Mouse (Mus musculus): Measurements from ENCODE around the gene Ccdc38. TPM values are rescaled to one million over a fixed set of nuclear protein-coding genes. Genes with fewer than 3 reads are reported as not detected.

The Ccdc38 gene
- polyA plus RNA-seq, 1 experiment from 2014 or later, result 0.35 TPM

DNA sequence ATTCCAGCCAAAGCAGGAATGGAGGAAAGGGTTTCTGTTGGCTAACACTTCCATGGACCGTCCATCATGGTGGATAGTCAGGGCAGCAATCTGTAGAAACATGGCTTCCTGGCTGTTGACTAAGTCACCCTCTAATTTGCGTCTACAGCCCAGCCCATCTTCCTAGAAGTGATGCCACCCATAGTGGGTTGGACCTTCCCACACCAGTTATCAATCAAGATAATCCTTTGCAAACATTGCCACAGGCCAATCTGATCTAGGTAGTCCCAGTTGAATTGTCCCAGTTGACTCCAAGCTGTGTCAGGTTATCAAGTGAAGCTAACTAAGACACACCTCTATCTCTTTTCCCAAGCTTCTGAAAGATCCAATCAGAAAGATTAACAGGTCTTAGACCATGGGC lies 21.8 kb upstream of the Ccdc38 start:
- no peak for ATAC-seq (ENCODE audit: low FRiP score, low TSS enrichment)
- Histone ChIP-seq H3K9me3 (ENCODE audit: low read length) (no peaks in the 10 kb centered on the region), H3K9ac (replicated peaks; ENCODE audit: low read length) (no peak overlapping the region), H3K27me3 (ENCODE audit: insufficient read depth, low read length) (no peaks in the 10 kb centered on the region), H3K27ac (ENCODE audit: low read length) (no peak overlapping the region), H3K4me1 (ENCODE audit: insufficient read depth, low read length) (no peaks in the 10 kb centered on the region), H3K36me3 (ENCODE audit: insufficient read depth, low read length) (no peaks in the 10 kb centered on the region), H3K4me2 (replicated peaks; ENCODE audit: low read depth, low read length) (no peak overlapping the region), H3K4me3 (ENCODE audit: low read length) (no peak overlapping the region)
- 80% methylated on average over 2 of the region's 2 CpGs for WGBS

DNA sequence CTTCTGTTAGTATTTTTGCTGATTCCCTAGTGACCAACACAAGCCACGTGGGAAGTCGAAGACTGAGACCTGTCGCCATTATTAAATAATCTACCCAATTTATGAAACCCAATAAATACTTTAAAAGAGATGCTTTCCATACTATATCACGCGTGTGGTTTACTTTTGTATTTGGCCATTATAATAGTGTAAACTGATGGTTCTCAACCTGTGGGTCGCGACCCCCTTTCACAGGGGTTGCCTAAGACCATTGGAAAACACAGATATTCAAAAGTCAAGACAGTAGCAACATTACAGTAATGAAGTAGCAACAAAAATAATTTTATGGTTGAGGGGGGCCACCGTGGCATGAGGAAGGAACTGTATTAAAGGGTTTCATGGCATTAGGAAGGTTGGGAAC lies 21.3 kb upstream of the Ccdc38 start:
- no peak overlapping the region for H3K4me2 ChIP-seq (replicated peaks; ENCODE audit: low read depth, low read length)
- no peak overlapping the region for H3K27ac ChIP-seq (ENCODE audit: low read length)
- no peaks in the 10 kb centered on the region for H3K9me3 ChIP-seq (ENCODE audit: low read length)
- WGBS, result 93% methylated on average over 8 of the region's 8 CpGs
- no peaks in the 10 kb centered on the region for H3K36me3 ChIP-seq (ENCODE audit: insufficient read depth, low read length)
- H3K9ac ChIP-seq (replicated peaks; ENCODE audit: low read length), result no peak overlapping the region
- H3K4me1 ChIP-seq (ENCODE audit: insufficient read depth, low read length), result no peaks in the 10 kb centered on the region
- H3K27me3 ChIP-seq (ENCODE audit: insufficient read depth, low read length), result no peaks in the 10 kb centered on the region
- ATAC-seq (ENCODE audit: low FRiP score, low TSS enrichment), result no peak
- H3K4me3 ChIP-seq (ENCODE audit: low read length), result no peak overlapping the region

DNA sequence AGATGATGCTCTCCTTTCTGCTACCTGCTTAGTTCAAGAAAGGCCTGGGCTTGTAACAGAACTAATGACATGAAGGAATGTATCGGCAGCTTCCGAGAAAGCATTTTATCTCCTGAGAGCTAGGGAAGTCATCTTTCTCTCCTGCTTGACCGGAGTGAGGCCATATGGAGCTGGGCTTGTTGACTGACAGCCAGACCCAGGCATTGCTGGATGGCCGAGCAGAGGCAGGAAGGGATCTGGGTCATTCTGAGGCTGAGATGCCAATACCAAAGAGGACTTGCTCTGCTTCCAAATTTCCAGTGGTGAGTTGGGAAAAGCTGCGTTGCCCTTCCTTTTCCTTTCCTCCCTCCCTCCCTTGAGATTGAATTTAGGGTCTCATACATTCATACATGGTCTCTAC lies 20.7 kb upstream of the Ccdc38 start:
- no peaks in the 10 kb centered on the region for H3K27me3 ChIP-seq (ENCODE audit: insufficient read depth, low read length)
- H3K4me1 ChIP-seq (ENCODE audit: insufficient read depth, low read length), result no peaks in the 10 kb centered on the region
- WGBS, result 81% methylated on average over 5 of the region's 5 CpGs
- no peak overlapping the region for H3K9ac ChIP-seq (replicated peaks; ENCODE audit: low read length)
- no peak overlapping the region for H3K4me3 ChIP-seq (ENCODE audit: low read length)
- no peak overlapping the region for H3K27ac ChIP-seq (ENCODE audit: low read length)
- ATAC-seq (ENCODE audit: low FRiP score, low TSS enrichment), result no peak
- H3K36me3 ChIP-seq (ENCODE audit: insufficient read depth, low read length), result no peaks in the 10 kb centered on the region
- no peaks in the 10 kb centered on the region for H3K9me3 ChIP-seq (ENCODE audit: low read length)
- no peak overlapping the region for H3K4me2 ChIP-seq (replicated peaks; ENCODE audit: low read depth, low read length)

DNA sequence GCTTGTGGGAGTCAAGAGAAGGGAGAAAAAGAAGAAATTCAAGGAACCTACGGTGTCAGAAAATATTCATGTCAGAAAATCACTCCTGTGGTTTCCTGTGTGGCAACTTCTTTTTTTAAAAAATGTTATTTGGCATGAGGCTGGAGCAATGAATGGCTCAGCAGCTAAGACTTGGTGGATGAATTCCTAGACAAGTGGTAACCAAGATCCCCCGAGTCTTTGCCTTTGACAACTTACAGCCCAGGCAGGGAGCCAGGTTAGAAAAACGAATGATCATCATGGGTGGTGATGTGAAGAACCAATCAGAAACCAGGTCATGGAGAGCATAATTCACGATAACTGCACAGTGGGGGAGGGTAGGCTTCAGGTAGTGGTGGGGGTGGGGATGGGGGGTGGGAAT lies 19.4 kb upstream of the Ccdc38 start:
- Histone ChIP-seq H3K4me1 (ENCODE audit: insufficient read depth, low read length) (no peaks in the 10 kb centered on the region), H3K36me3 (ENCODE audit: insufficient read depth, low read length) (no peaks in the 10 kb centered on the region), H3K4me2 (replicated peaks; ENCODE audit: low read depth, low read length) (no peak overlapping the region), H3K9me3 (ENCODE audit: low read length) (no peaks in the 10 kb centered on the region), H3K27ac (ENCODE audit: low read length) (no peak overlapping the region), H3K9ac (replicated peaks; ENCODE audit: low read length) (no peak overlapping the region), H3K4me3 (ENCODE audit: low read length) (no peak overlapping the region), H3K27me3 (ENCODE audit: insufficient read depth, low read length) (no peaks in the 10 kb centered on the region)
- no peak for ATAC-seq (ENCODE audit: low FRiP score, low TSS enrichment)
- 69% methylated on average over 4 of the region's 4 CpGs for WGBS

DNA sequence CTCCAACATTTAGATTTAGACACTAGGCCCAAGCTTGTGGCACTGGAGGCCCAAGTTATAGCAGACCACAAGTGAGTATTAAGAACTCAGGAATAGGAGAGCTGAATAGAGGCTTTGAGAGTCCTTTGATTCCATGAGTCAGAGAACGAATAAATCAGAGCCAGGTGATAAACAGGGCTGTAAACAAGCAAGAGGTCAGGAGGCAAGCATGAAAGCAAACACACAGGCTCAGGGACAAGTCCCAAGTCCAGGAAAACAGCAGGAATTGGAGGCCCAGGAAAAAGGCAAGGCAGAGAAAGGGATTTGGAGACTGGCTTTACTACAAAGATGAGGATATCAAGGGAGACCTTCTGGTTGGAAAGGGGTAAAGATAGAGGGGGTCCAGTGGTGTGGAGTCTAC lies 15.1 kb upstream of the Ccdc38 start:
- no peak for ATAC-seq (ENCODE audit: low FRiP score, low TSS enrichment)
- Histone ChIP-seq H3K27ac (ENCODE audit: low read length) (no peak overlapping the region), H3K9me3 (ENCODE audit: low read length) (peaks cover 5% of the 10 kb centered on the region; the same call in 1 of the 2 replicates), H3K27me3 (ENCODE audit: insufficient read depth, low read length) (no peaks in the 10 kb centered on the region), H3K4me2 (replicated peaks; ENCODE audit: low read depth, low read length) (no peak overlapping the region), H3K4me1 (ENCODE audit: insufficient read depth, low read length) (no peaks in the 10 kb centered on the region), H3K9ac (replicated peaks; ENCODE audit: low read length) (no peak overlapping the region), H3K4me3 (ENCODE audit: low read length) (no peak overlapping the region), H3K36me3 (ENCODE audit: insufficient read depth, low read length) (no peaks in the 10 kb centered on the region)
- 77% methylated on average over 1 of the region's 1 CpGs for WGBS

DNA sequence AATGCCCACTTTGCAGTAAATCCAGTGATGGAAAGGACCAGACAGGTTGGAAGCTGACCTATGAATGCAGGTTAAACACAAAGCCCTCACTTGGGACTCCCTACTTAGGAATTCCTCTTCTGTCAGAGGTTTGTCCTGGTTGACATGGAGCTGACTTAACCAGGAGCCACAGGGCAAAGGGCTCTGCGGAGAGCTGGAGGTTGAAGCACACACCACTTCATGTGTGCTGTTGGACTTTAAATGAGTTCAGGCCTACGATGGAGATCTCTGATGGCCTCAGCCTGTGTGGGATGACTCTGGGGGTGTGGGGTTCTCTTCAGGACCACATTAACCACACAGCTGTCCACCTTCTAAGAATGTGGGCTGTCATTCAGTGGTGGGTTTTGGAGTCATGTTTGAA lies 2.1 kb upstream of the Ccdc38 start:
- Histone ChIP-seq H3K4me2 (replicated peaks; ENCODE audit: low read depth, low read length) (no peak overlapping the region), H3K4me3 (ENCODE audit: low read length) (no peak overlapping the region), H3K9ac (replicated peaks; ENCODE audit: low read length) (no peak overlapping the region), H3K4me1 (ENCODE audit: insufficient read depth, low read length) (peaks cover 22% of the 10 kb centered on the region), H3K27me3 (ENCODE audit: insufficient read depth, low read length) (peaks cover 8% of the 10 kb centered on the region; the same call in 1 of the 2 replicates), H3K27ac (ENCODE audit: low read length) (no peak overlapping the region), H3K36me3 (ENCODE audit: insufficient read depth, low read length) (no peaks in the 10 kb centered on the region), H3K9me3 (ENCODE audit: low read length) (no peaks in the 10 kb centered on the region)
- ATAC-seq (ENCODE audit: low FRiP score, low TSS enrichment), result no peak
- 67% methylated on average over 2 of the region's 2 CpGs for WGBS

DNA sequence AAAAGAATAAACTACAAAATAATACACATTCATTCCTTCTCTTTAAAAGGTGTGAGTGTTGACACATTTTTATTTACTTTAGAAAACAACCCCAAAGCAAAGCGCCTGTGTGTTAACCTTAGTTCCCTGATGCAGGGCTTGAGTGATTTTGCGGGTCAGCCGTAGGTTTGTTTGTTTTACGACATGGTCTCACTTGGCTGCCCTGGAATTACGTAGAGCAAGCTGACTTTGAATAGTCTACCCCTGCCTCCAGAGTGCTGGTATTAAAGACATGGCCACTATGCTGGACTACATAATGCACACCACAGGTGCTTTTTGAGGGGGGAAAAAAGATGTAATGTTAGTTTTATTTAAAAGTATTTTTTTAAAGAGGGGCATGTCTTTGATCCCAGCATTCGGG lies 1.6 kb upstream of the Ccdc38 start:
- H3K4me1 ChIP-seq (ENCODE audit: insufficient read depth, low read length), result peaks cover 22% of the 10 kb centered on the region
- 26% methylated on average over 6 of the region's 6 CpGs for WGBS
- peaks cover 8% of the 10 kb centered on the region; the same call in 1 of the 2 replicates for H3K27me3 ChIP-seq (ENCODE audit: insufficient read depth, low read length)
- H3K9ac ChIP-seq (replicated peaks; ENCODE audit: low read length), result no peak overlapping the region
- H3K27ac ChIP-seq (ENCODE audit: low read length), result no peak overlapping the region
- no peaks in the 10 kb centered on the region for H3K36me3 ChIP-seq (ENCODE audit: insufficient read depth, low read length)
- ATAC-seq (ENCODE audit: low FRiP score, low TSS enrichment), result peak; percentile 33; the same call in 1 of the 2 replicates
- H3K4me3 ChIP-seq (ENCODE audit: low read length), result no peak overlapping the region
- no peaks in the 10 kb centered on the region for H3K9me3 ChIP-seq (ENCODE audit: low read length)
- H3K4me2 ChIP-seq (replicated peaks; ENCODE audit: low read depth, low read length), result no peak overlapping the region

DNA sequence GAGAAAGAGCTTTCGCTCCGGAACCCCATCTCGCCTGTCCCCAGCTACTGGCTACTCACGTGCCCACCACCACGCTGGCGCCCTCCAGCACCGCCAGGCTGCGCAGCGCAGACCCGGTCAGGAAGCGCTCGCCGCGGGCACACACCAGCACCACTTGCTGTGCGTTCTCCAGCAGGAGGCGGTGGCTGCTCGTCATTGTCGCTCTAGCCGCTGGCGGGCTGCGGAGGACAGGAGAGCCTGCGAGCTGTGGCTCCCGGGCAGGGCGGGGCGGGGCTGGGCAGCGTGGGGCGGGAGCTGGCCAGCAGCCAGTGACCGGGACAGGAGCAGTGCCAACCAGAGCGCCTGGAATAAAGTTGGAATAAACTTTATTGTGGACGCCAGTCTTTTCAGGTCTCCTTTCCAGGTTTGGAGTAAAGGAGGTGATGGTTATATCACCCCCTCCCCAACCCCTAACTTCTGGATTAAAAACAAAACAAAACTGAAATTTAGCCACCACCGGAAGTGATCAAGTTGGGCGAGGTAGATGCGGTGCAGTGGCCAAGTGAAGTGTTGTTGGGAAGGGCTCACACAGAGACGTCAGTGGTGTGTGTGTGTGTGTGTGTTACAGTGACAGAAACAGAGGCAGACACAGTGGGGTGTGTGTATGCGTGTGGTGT lies 529 bp upstream of the Ccdc38 start, which contains the start of gene Amdhd1:
Gene Amdhd1 (minus strand): TSS at position 259 of the 656 bp plus-strand sequence.
- peak; percentile 94 for ATAC-seq (ENCODE audit: low FRiP score, low TSS enrichment)
- Histone ChIP-seq H3K9ac (replicated peaks; ENCODE audit: low read length) (peak within 1 kb of the TSS; percentile 64), H3K9me3 (ENCODE audit: low read length) (no peaks in the 10 kb centered on the region), H3K4me3 (ENCODE audit: low read length) (peak within 1 kb of the TSS; percentile 49), H3K4me2 (replicated peaks; ENCODE audit: low read depth, low read length) (peak within 1 kb of the TSS; percentile 60), H3K27ac (ENCODE audit: low read length) (no peak within 1 kb of the TSS), H3K36me3 (ENCODE audit: insufficient read depth, low read length) (no peaks in the 10 kb centered on the region), H3K4me1 (ENCODE audit: insufficient read depth, low read length) (peaks cover 17% of the 10 kb centered on the region), H3K27me3 (ENCODE audit: insufficient read depth, low read length) (peaks cover 4% of the 10 kb centered on the region; the same call in 1 of the 2 replicates)
- 3% methylated on average over 33 of the region's 35 CpGs for WGBS

DNA sequence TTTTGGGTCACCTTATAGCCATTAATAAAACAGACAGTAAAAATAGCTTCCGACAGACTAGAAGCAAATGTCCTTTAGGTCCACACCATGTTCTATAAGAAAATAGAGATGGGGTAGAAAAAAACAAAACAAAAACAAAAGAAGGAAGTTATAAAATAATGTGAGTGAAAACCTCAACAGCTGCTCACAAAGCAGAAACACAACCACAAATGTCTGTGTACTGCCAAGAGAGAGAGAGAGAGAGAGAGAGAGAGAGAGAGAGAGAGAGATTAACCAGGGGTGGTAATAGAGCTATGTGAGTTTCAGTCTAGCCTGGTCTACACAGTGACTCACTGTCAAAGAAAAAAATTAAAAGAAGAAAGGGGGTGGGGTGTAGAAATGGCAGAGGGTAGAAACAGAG lies 1.2 kb downstream of the Ccdc38 start:
- H3K36me3 ChIP-seq (ENCODE audit: insufficient read depth, low read length), result no peaks in the 10 kb centered on the region
- H3K9ac ChIP-seq (replicated peaks; ENCODE audit: low read length), result no peak overlapping the region
- no peak for ATAC-seq (ENCODE audit: low FRiP score, low TSS enrichment)
- H3K9me3 ChIP-seq (ENCODE audit: low read length), result no peaks in the 10 kb centered on the region
- no peak overlapping the region for H3K27ac ChIP-seq (ENCODE audit: low read length)
- H3K27me3 ChIP-seq (ENCODE audit: insufficient read depth, low read length), result no peaks in the 10 kb centered on the region
- WGBS, result 54% methylated on average over 1 of the region's 1 CpGs
- no peak overlapping the region for H3K4me2 ChIP-seq (replicated peaks; ENCODE audit: low read depth, low read length)
- no peak overlapping the region for H3K4me3 ChIP-seq (ENCODE audit: low read length)
- peaks cover 17% of the 10 kb centered on the region for H3K4me1 ChIP-seq (ENCODE audit: insufficient read depth, low read length)

DNA sequence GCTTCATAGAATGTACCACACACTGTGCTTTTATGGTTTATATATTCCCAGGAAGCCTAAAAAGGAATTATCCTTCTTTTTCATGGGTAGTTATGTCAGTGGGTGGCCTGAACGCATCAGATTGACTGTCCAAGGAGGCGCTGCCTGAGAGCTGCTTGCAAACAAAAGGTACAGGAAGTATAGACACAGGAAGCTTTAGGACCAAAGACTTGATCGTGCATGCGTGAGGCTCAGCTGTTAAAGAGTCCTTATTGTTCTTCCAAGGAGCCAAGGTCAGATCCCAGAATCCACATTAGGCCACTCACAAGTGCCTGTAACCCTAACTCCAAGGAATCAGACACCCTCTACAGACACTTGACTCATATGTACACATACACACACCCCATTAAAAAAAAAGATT lies 1.9 kb downstream of the Ccdc38 start:
- no peak overlapping the region for H3K9ac ChIP-seq (replicated peaks; ENCODE audit: low read length)
- no peak overlapping the region for H3K27ac ChIP-seq (ENCODE audit: low read length)
- peaks cover 17% of the 10 kb centered on the region for H3K4me1 ChIP-seq (ENCODE audit: insufficient read depth, low read length)
- no peak for ATAC-seq (ENCODE audit: low FRiP score, low TSS enrichment)
- no peaks in the 10 kb centered on the region for H3K27me3 ChIP-seq (ENCODE audit: insufficient read depth, low read length)
- H3K9me3 ChIP-seq (ENCODE audit: low read length), result no peaks in the 10 kb centered on the region
- no peaks in the 10 kb centered on the region for H3K36me3 ChIP-seq (ENCODE audit: insufficient read depth, low read length)
- 74% methylated on average over 4 of the region's 4 CpGs for WGBS
- no peak overlapping the region for H3K4me3 ChIP-seq (ENCODE audit: low read length)
- no peak overlapping the region for H3K4me2 ChIP-seq (replicated peaks; ENCODE audit: low read depth, low read length)

All from kidney, embryonic 16.5 days (tissue).